In the genomic region with DNA sequence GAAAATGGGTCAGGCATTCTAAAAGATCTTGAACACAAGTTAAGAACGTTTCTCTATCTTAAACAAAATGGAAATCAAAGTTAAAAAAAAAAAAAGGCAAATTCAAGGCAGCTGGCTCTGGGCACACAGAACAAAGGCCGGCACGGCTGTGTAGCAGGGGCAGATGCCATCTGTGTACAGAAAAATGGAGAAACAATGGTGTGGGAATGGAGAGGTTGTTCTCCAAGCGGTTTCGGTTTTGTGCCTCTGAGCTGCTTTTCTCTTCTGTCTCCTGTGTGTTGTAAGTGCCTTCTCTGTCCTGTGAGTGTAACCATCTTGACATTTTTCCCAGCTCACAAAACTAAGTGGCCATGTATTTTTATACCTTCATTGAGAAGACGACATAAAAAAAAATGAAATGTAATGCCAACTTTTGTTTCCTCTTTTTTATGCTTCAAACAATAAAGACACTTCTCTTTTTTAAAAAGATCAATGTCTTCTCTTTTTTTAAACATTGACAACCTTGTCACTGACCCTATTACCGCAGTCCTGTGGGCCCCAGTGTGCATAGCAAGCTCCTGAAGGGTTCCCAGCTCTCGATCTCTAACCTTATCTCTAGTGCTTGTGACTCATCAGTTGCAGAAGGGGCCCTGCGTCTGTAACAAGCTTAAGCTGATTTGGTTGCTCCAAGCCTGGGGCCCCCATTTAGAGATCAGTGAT, we compare ENCODE assay signal across 10 mouse cellular contexts.
DNase-seq lines count a peak whose midpoint lies in the region; ATAC-seq lines count a peak whose summit lies in the region.
"Had no signal": no experiment of that assay in that cellular context is flagged by ENCODE, and none has a peak within 500 bp of the region (broad histone marks: within the 10 kb centered on the region; RNA-seq: fewer than 3 reads in every experiment).

No protein-coding gene starts in this region.

- no peak overlapping the region for H3K4me3 ChIP-seq in hindbrain, embryonic 12.5 days
- no peak overlapping the region for H3K4me3 ChIP-seq in midbrain, embryonic 11.5 days (ENCODE audit: low read depth, low read length)
- H3K4me3 ChIP-seq: hindbrain, embryonic 15.5 days had no signal

- WGBS in hindbrain, embryonic 12.5 days: 54% methylated on average over 9 of the region's 9 CpGs
- 57% methylated on average over 9 of the region's 9 CpGs for WGBS in midbrain, embryonic 11.5 days

- no peaks in the 10 kb centered on the region for H3K27me3 ChIP-seq in hindbrain, embryonic 12.5 days
- no peaks in the 10 kb centered on the region for H3K27me3 ChIP-seq in midbrain, embryonic 11.5 days (ENCODE audit: control insufficient read depth, insufficient read depth, low read length)
- H3K27me3 ChIP-seq: hindbrain, embryonic 15.5 days had no signal

- H3K9ac ChIP-seq in hindbrain, embryonic 12.5 days: no peak overlapping the region
- 0 out of 2 replicates have a peak overlapping the region, but pooled peaks have one; percentile 24 for H3K9ac ChIP-seq in midbrain, embryonic 11.5 days (ENCODE audit: low read length)
- H3K9ac ChIP-seq: hindbrain, embryonic 15.5 days had no signal

- no peaks in the 10 kb centered on the region for H3K36me3 ChIP-seq in hindbrain, embryonic 12.5 days
- H3K36me3 ChIP-seq in midbrain, embryonic 11.5 days (ENCODE audit: control insufficient read depth, insufficient read depth, low read length): no peaks in the 10 kb centered on the region
- H3K36me3 ChIP-seq: hindbrain, embryonic 15.5 days had no signal

- H3K4me2 ChIP-seq in hindbrain, embryonic 12.5 days (replicated peaks): no peak overlapping the region
- H3K4me2 ChIP-seq in midbrain, embryonic 11.5 days: no peak overlapping the region
- H3K4me2 ChIP-seq: hindbrain, embryonic 15.5 days had no signal

- intact Hi-C loops in left cerebral cortex, postnatal 4 days (cut with DNase I): no loop called here

- DNase-seq in B cell, adult 2 months: peak; percentile 40 to 49
- peak; percentile 43 for DNase-seq in Muller cell, postnatal 12 days (ENCODE audit: inconsistent ontology term)
- no peak for DNase-seq in midbrain, embryonic 11.5 days (ENCODE audit: low spot score, missing footprints)
- DNase-seq in heart, adult 18-20 months: no peak
- no peak for DNase-seq in kidney, postnatal 25 days
- no peak for DNase-seq in left cerebral cortex, postnatal 4 days
- DNase-seq: cerebellum, adult 9-10 months; lung, postnatal 36 days had no signal

- no peaks in the 10 kb centered on the region for H3K9me3 ChIP-seq in hindbrain, embryonic 12.5 days (replicated peaks)
- H3K9me3 ChIP-seq in midbrain, embryonic 11.5 days (ENCODE audit: control insufficient read depth, low read length): no peaks in the 10 kb centered on the region
- H3K9me3 ChIP-seq: hindbrain, embryonic 15.5 days had no signal

- H3K4me1 ChIP-seq in hindbrain, embryonic 12.5 days: peaks cover 11% of the 10 kb centered on the region; the same call in 1 of the 2 replicates
- H3K4me1 ChIP-seq in midbrain, embryonic 11.5 days (ENCODE audit: control insufficient read depth, insufficient read depth, low read length): peaks cover 5% of the 10 kb centered on the region; the same call in 1 of the 2 replicates

- ATAC-seq in hindbrain, embryonic 12.5 days (ENCODE audit: low FRiP score): peak; percentile 84
- peak; percentile 79 for ATAC-seq in midbrain, embryonic 11.5 days (ENCODE audit: low FRiP score)

- no peak overlapping the region for H3K27ac ChIP-seq in hindbrain, embryonic 12.5 days
- H3K27ac ChIP-seq in midbrain, embryonic 11.5 days (ENCODE audit: low read depth, low read length): peak overlapping the region; percentile 35; the same call in 1 of the 2 replicates
- H3K27ac ChIP-seq: hindbrain, embryonic 15.5 days had no signal

Comparison
In these comparisons a context has a peak if more than half of its experiments do, and no peak if none do; other contexts are left out.
1. DNase-seq: peak in B cell, adult 2 months (2 of 2) and Muller cell, postnatal 12 days (single experiment); none in midbrain, embryonic 11.5 days (single experiment), heart, adult 18-20 months (0 of 2), kidney, postnatal 25 days (0 of 2) and left cerebral cortex, postnatal 4 days (single experiment).